Mouse (Mus musculus) ES-Bruce4 (cell line): Measurements from ENCODE around the gene Ssrp1.

Experiments
- CTCF ChIP-seq: IDR thresholded peaks from one replicate; pipeline ENCODE4 v1.8.1; 2011; ENCODE audit warnings: low read depth, low read length
- POLR2A ChIP-seq: IDR thresholded peaks from one replicate; pipeline ENCODE4 v1.8.1; 2011; ENCODE audit warnings: low read length; ENCODE audit not compliant: insufficient read depth

GRCm38 (mm10) chr2:85067903-85068625 lies 31.0 kb downstream of the Ssrp1 start:
- no peak for TF ChIP-seq CTCF
- TF ChIP-seq POLR2A, result no peak
